Mouse (Mus musculus) midbrain, postnatal 0 days (tissue): Measurements from ENCODE around the gene Tomm34. TPM values are rescaled to one million over a fixed set of nuclear protein-coding genes. Genes with fewer than 3 reads are reported as not detected.

Source experiments
- ATAC-seq: fragments of 200-750 bp; cut with Nextera tagmentation; 2 replicates; pipeline ENCODE4 v1.8.0; 2017; ENCODE audit warnings: moderate number of reproducible peaks, mild to moderate bottlenecking, moderate TSS enrichment, moderate library complexity; ENCODE audit not compliant: low FRiP score
- DNase-seq: peaks from one replicate; pipeline ENCODE4 v3.0.0-alpha.2; 2015; ENCODE audit warnings: low spot score
- H3K27ac ChIP-seq: fragments of 300-500 bp; sonication (generic); 2 replicates; pipeline ENCODE4 v1.5.1; 2014; ENCODE audit warnings: low read depth, mild to moderate bottlenecking, low read length, mixed read lengths
- H3K27me3 ChIP-seq: fragments of 300-500 bp; sonication (generic); 2 replicates; pipeline ENCODE4 v1.6.1; 2014; ENCODE audit warnings: low read length, control low read depth, mixed read lengths; ENCODE audit not compliant: insufficient read depth
- H3K36me3 ChIP-seq: fragments of 300-500 bp; sonication (generic); 2 replicates; pipeline ENCODE4 v1.6.1; 2014; ENCODE audit warnings: low read length, control low read depth, mixed read lengths; ENCODE audit not compliant: insufficient read depth
- H3K4me1 ChIP-seq: fragments of 300-500 bp; sonication (generic); 2 replicates; pipeline ENCODE4 v1.6.1; 2014; ENCODE audit warnings: mild to moderate bottlenecking, control low read depth, antibody characterized with exemption, low read length, mixed read lengths; ENCODE audit not compliant: insufficient read depth
- H3K4me2 ChIP-seq: fragments of 300-500 bp; sonication (generic); 2 replicates; pipeline ENCODE4 v1.6.1; 2014; ENCODE audit warnings: low read depth, mild to moderate bottlenecking, low read length, mixed read lengths; ENCODE audit not compliant: poor library complexity, severe bottlenecking
- H3K4me3 ChIP-seq: fragments of 300-500 bp; sonication (generic); 2 replicates; pipeline ENCODE4 v1.5.1; 2014; ENCODE audit warnings: low read depth, mild to moderate bottlenecking, low read length, moderate library complexity
- H3K9ac ChIP-seq: fragments of 300-500 bp; sonication (generic); replicated peaks from 2 replicates; pipeline ENCODE4 v1.6.1; 2014; ENCODE audit warnings: mild to moderate bottlenecking, low read length, moderate library complexity, mixed read lengths; ENCODE audit not compliant: poor library complexity, severe bottlenecking
- H3K9me3 ChIP-seq: fragments of 300-500 bp; sonication (generic); 2 replicates; pipeline ENCODE4 v1.6.1; 2016; ENCODE audit warnings: low read length, control low read depth
- CTCF ChIP-seq: IDR thresholded peaks from 2 replicates; pipeline ENCODE4 v1.5.1; 2016; ENCODE audit warnings: antibody characterized with exemption, mild to moderate bottlenecking
- WGBS: fragments of 180-500 bp; shearing (Covaris S2); extraction: QIAGEN DNeasy Blood & Tissue Kit; methylation state at CpG from one replicate; pipeline ENCODE4 v1.1.7; 2014; 5-methylcytosine and 5-hydroxymethylcytosine counted together
- polyA plus RNA-seq: library from polyadenylated mRNA; unstranded; fragments of >200 nt; fragmentation: Nextera tagmentation; extraction: Ambion mirVana; gene quantifications from 2 replicates; pipeline ENCODE4 v1.2.1, GENCODE M21; 2015
- total RNA-seq: library from RNA; depleted of rRNA; stranded (reverse); fragments of >200 nt; gene quantifications from 2 replicates; pipeline ENCODE4 v1.2.3, GENCODE M21; 2014

Tomm34 gene
- total and polyA plus RNA-seq, 2 experiments from 2014 or later: 34.7 to 46.7 TPM

- no peak for TF ChIP-seq CTCF
- Histone ChIP-seq H3K4me3 (no peak overlapping the region), H3K4me2 (no peak overlapping the region), H3K9ac (no peak overlapping the region), H3K27ac (no peak overlapping the region), H3K36me3 (peaks cover 53% of the 10 kb centered on the region), H3K4me1 (no peaks in the 10 kb centered on the region), H3K27me3 (no peaks in the 10 kb centered on the region), H3K9me3 (no peaks in the 10 kb centered on the region)
- no peak for ATAC-seq
- no peak for DNase-seq
- 96% methylated on average over 10 of the region's 10 CpGs for WGBS
Observed at GRCm38 (mm10) chr2:164082175-164082574, 11.2 kb upstream of the Tomm34 start.

GRCm38 (mm10) chr2:164081577-164081976 lies 10.6 kb upstream of the Tomm34 start:
- Histone ChIP-seq H3K4me3 (no peak overlapping the region), H3K36me3 (peaks cover 50% of the 10 kb centered on the region), H3K27me3 (no peaks in the 10 kb centered on the region), H3K4me2 (no peak overlapping the region), H3K27ac (no peak overlapping the region), H3K4me1 (no peaks in the 10 kb centered on the region), H3K9ac (no peak overlapping the region), H3K9me3 (no peaks in the 10 kb centered on the region)
- no peak for TF ChIP-seq CTCF
- WGBS: 93% methylated on average over 10 of the region's 10 CpGs
- ATAC-seq (no peak), DNase-seq (no peak)

DNA sequence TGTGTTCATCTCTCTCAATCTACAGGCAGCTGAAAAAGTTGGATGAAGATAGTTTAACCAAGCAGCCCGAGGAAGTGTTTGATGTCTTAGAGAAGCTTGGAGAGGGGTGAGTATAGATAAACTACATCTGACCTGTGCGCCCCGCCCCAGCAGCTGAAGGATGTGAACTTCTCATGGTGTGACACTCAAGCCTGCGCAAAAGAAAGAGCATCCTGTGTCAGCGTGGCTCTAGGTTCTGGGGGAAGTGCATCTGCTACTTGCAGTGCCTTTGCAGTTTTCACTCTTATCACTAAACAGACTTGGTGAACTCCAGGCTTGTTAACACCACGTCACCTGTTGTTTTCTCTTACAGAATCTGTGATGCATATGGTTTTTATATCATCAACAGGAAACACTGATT lies 8.5 kb upstream of the Tomm34 start:
- no peak overlapping the region for H3K4me3 ChIP-seq
- no peak for TF ChIP-seq CTCF
- 97% methylated on average over 6 of the region's 6 CpGs for WGBS
- no peaks in the 10 kb centered on the region for H3K27me3 ChIP-seq
- ATAC-seq (no peak), DNase-seq (no peak)
- no peak overlapping the region for H3K9ac ChIP-seq
- no peaks in the 10 kb centered on the region for H3K9me3 ChIP-seq
- no peak overlapping the region for H3K27ac ChIP-seq
- no peaks in the 10 kb centered on the region; the same call in 1 of the 2 replicates for H3K4me1 ChIP-seq
- peaks cover 37% of the 10 kb centered on the region for H3K36me3 ChIP-seq
- no peak overlapping the region for H3K4me2 ChIP-seq

DNA sequence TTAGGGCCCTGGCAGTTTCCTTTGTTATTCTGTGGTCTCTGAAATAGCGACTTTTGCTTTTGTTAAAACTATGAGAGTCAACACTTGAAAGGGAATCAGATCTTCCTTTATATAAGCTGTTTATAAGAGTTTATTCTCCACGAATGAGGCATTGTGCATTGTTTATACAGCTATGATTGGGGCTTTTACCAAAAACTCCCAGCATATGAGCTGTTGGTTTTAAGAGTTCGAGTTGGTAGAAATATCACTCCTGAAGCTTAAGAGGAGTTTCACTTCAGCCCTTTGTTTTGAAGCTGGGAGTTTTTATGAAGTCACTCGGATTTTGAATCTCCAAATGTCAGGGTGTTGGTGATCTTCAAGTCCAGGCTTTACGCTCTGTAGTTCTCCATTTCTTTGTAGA lies 6.9 kb upstream of the Tomm34 start:
- ATAC-seq (no peak), DNase-seq (no peak)
- TF ChIP-seq CTCF: no peak
- Histone ChIP-seq H3K36me3 (peaks cover 26% of the 10 kb centered on the region), H3K4me1 (no peaks in the 10 kb centered on the region; the same call in 1 of the 2 replicates), H3K9me3 (no peaks in the 10 kb centered on the region), H3K27me3 (no peaks in the 10 kb centered on the region), H3K4me3 (no peak overlapping the region), H3K4me2 (no peak overlapping the region), H3K27ac (no peak overlapping the region), H3K9ac (no peak overlapping the region)
- 83% methylated on average over 5 of the region's 5 CpGs for WGBS

GRCm38 (mm10) chr2:164076874-164077425 lies 6.0 kb upstream of the Tomm34 start:
- no peak for ATAC-seq
- Histone ChIP-seq H3K4me2 (no peak overlapping the region), H3K4me1 (no peaks in the 10 kb centered on the region; the same call in 1 of the 2 replicates), H3K36me3 (peaks cover 20% of the 10 kb centered on the region), H3K4me3 (no peak overlapping the region), H3K27ac (no peak overlapping the region), H3K27me3 (no peaks in the 10 kb centered on the region), H3K9me3 (no peaks in the 10 kb centered on the region), H3K9ac (no peak overlapping the region)
- TF ChIP-seq CTCF: no peak
- WGBS: 91% methylated on average over 8 of the region's 8 CpGs
- DNase-seq: no peak

- H3K9ac ChIP-seq: 0 out of 2 replicates have a peak overlapping the region, but pooled peaks have one; percentile 91
- peaks cover 2% of the 10 kb centered on the region; the same call in 1 of the 2 replicates for H3K36me3 ChIP-seq
- ATAC-seq: no peak
- H3K27ac ChIP-seq: no peak overlapping the region
- DNase-seq: no peak
- 65% methylated on average over 5 of the region's 5 CpGs for WGBS
- no peak for TF ChIP-seq CTCF
- H3K4me3 ChIP-seq: peak overlapping the region; percentile 96; the same call in 1 of the 2 replicates
- no peaks in the 10 kb centered on the region for H3K27me3 ChIP-seq
- H3K9me3 ChIP-seq: no peaks in the 10 kb centered on the region
- H3K4me1 ChIP-seq: no peaks in the 10 kb centered on the region; the same call in 1 of the 2 replicates
- H3K4me2 ChIP-seq: peak overlapping the region; percentile 95
Observed at GRCm38 (mm10) chr2:164075088-164075487, 4.1 kb upstream of the Tomm34 start.
